Mouse (Mus musculus): ENCODE data around the gene Cpt2. TPM values are rescaled to one million over a fixed set of nuclear protein-coding genes. Genes with fewer than 3 reads are reported as not detected.

Cpt2 gene
- polyA plus RNA-seq, 1 experiment from 2014 or later, result 106 TPM

GRCm38 (mm10) chr4:107942741-107943140, 19.3 kb upstream of the Cpt2 start:
- H3K9me3 ChIP-seq, result no peaks in the 10 kb centered on the region
- peak overlapping the region; percentile 55 for H3K27ac ChIP-seq
- H3K36me3 ChIP-seq, result no peaks in the 10 kb centered on the region
- H3K4me3 ChIP-seq (replicated peaks), result no peak overlapping the region
- 0 out of 2 replicates have a peak, but pooled peaks cover 3% of the 10 kb centered on the region for H3K4me1 ChIP-seq (replicated peaks)
- ATAC-seq, result no peak
- H3K4me2 ChIP-seq (replicated peaks), result no peak overlapping the region
- no peak overlapping the region for H3K9ac ChIP-seq
- 74% methylated on average over 7 of the region's 7 CpGs for WGBS
- no peaks in the 10 kb centered on the region for H3K27me3 ChIP-seq (replicated peaks)

- WGBS, result 80% methylated on average over 2 of the region's 2 CpGs
- no peak for ATAC-seq
- no peak overlapping the region for H3K4me3 ChIP-seq (replicated peaks)
- no peak overlapping the region for H3K4me2 ChIP-seq (replicated peaks)
- 0 out of 2 replicates have a peak, but pooled peaks cover 3% of the 10 kb centered on the region for H3K4me1 ChIP-seq (replicated peaks)
- no peaks in the 10 kb centered on the region for H3K36me3 ChIP-seq
- H3K27ac ChIP-seq, result peak overlapping the region; percentile 49
- no peaks in the 10 kb centered on the region for H3K27me3 ChIP-seq (replicated peaks)
- H3K9me3 ChIP-seq, result no peaks in the 10 kb centered on the region
- H3K9ac ChIP-seq, result no peak overlapping the region
Measured at GRCm38 (mm10) chr4:107938124-107938523, 14.7 kb upstream of the Cpt2 start.

DNA sequence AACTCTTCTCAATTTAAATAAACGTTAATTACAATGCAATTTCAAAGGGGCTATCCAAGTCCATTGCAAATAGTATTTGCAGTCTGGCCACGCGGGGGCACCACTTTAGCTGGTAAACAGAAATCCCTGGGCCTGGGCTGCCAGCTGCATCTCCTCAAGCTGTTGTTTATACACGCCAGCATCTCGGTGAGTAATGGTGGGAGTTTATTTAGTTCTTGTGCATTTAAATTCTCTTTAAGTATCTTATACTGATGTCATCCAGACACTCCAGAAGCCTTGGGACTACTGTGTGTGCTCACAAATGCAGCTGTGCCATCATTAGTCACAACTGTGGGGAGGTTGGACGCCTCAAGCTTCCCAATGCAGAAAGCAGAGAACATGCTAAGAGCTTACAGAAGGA, 13.9 kb upstream of the Cpt2 start:
- H3K4me3 ChIP-seq (replicated peaks), result no peak overlapping the region
- peak overlapping the region; percentile 49 for H3K27ac ChIP-seq
- no peak overlapping the region for H3K9ac ChIP-seq
- no peaks in the 10 kb centered on the region for H3K27me3 ChIP-seq (replicated peaks)
- H3K9me3 ChIP-seq, result no peaks in the 10 kb centered on the region
- H3K4me1 ChIP-seq (replicated peaks), result 0 out of 2 replicates have a peak, but pooled peaks cover 3% of the 10 kb centered on the region
- H3K36me3 ChIP-seq, result no peaks in the 10 kb centered on the region
- peak; percentile 75 for ATAC-seq
- 14% methylated on average over 6 of the region's 6 CpGs for WGBS
- H3K4me2 ChIP-seq (replicated peaks), result no peak overlapping the region

DNA sequence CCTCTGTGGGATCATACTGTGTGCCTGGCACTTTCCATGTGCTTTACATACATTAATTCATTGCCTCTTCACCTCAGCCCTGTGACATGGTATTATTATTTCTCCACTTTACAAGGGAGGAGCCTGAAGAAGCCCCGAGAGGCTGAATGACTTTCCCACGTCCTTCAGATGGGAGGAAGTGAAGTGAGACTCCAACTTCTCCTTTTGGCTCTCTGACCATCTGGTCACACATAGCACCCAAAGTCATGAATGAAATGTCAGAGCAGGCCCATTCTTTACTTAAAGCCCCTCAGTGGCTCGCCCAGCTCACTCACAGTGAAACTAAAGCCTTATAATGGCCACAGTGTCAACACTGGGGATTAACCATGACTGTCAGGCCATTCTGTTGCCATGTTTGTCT, 11.8 kb upstream of the Cpt2 start:
- H3K27me3 ChIP-seq (replicated peaks), result no peaks in the 10 kb centered on the region
- no peak overlapping the region for H3K4me3 ChIP-seq (replicated peaks)
- H3K27ac ChIP-seq, result no peak overlapping the region
- H3K36me3 ChIP-seq, result no peaks in the 10 kb centered on the region
- 57% methylated on average over 3 of the region's 3 CpGs for WGBS
- ATAC-seq, result no peak
- H3K9ac ChIP-seq, result no peak overlapping the region
- 0 out of 2 replicates have a peak, but pooled peaks cover 3% of the 10 kb centered on the region for H3K4me1 ChIP-seq (replicated peaks)
- no peaks in the 10 kb centered on the region for H3K9me3 ChIP-seq
- H3K4me2 ChIP-seq (replicated peaks), result no peak overlapping the region

- Histone ChIP-seq H3K27ac (no peak overlapping the region), H3K27me3 (replicated peaks) (no peaks in the 10 kb centered on the region), H3K4me1 (replicated peaks) (no peaks in the 10 kb centered on the region), H3K4me3 (replicated peaks) (no peak overlapping the region), H3K4me2 (replicated peaks) (no peak overlapping the region), H3K9ac (no peak overlapping the region), H3K36me3 (no peaks in the 10 kb centered on the region), H3K9me3 (no peaks in the 10 kb centered on the region)
- WGBS, result 81% methylated on average over 8 of the region's 8 CpGs
- no peak for ATAC-seq
Measured at GRCm38 (mm10) chr4:107933239-107933638, 9.8 kb upstream of the Cpt2 start.

GRCm38 (mm10) chr4:107931453-107931852, 8.0 kb upstream of the Cpt2 start:
- Histone ChIP-seq H3K9ac (no peak overlapping the region), H3K36me3 (no peaks in the 10 kb centered on the region), H3K9me3 (no peaks in the 10 kb centered on the region)

DNA sequence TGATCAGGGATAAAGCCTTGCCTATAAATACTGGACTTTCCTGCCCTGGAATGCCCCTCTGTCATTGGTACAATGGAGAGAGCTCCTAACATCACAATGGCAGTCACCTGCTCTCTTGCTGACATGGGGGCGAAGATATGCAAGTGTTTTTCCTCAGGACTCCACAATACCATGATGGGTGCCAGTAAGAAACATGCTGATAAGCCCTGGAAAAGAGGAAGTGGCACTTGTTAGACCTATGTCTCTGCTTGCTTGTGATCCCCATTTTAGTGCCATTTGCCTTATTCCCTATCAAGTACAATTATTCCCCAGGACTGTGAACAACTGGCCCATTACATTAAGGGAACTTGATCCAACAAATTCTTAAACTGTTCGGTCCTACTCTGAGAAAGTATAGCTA, 5.3 kb upstream of the Cpt2 start:
- no peak for ATAC-seq
- Histone ChIP-seq H3K27ac (no peak overlapping the region), H3K27me3 (replicated peaks) (no peaks in the 10 kb centered on the region), H3K4me3 (replicated peaks) (no peak overlapping the region), H3K4me1 (replicated peaks) (no peaks in the 10 kb centered on the region), H3K9ac (no peak overlapping the region), H3K4me2 (replicated peaks) (no peak overlapping the region), H3K36me3 (no peaks in the 10 kb centered on the region), H3K9me3 (no peaks in the 10 kb centered on the region)
- WGBS, result 86% methylated on average over 2 of the region's 2 CpGs

More at GRCm38 (mm10) chr4:107931453-107931852, 8.0 kb upstream of the Cpt2 start:
- H3K4me1 ChIP-seq (replicated peaks), result no peaks in the 10 kb centered on the region
- no peak overlapping the region for H3K4me3 ChIP-seq (replicated peaks)
- no peaks in the 10 kb centered on the region for H3K27me3 ChIP-seq (replicated peaks)
- ATAC-seq, result no peak
- no peak overlapping the region for H3K4me2 ChIP-seq (replicated peaks)
- 75% methylated on average over 3 of the region's 3 CpGs for WGBS
- no peak overlapping the region for H3K27ac ChIP-seq

DNA sequence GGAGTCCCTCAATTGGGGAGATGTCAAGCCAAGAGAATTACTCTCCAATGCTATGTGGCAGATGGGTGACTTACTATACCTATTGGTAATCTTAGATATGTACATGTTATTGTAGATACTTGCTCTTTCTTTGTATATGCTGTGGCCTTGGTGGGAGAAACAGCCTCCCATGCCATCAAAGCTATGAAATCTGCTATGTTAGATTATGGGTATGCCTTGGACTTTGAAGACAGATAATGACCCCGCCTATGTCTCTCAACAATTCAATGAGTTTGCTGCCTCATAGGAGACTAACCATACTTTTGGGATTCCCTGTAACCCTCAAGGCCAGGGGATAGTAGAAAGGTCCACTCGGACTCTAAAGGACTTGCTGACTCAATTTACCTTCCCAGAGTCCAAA, 4.9 kb upstream of the Cpt2 start:
- Histone ChIP-seq H3K36me3 (no peaks in the 10 kb centered on the region), H3K9me3 (no peaks in the 10 kb centered on the region), H3K27ac (no peak overlapping the region), H3K4me2 (replicated peaks) (no peak overlapping the region), H3K4me3 (replicated peaks) (no peak overlapping the region), H3K4me1 (replicated peaks) (no peaks in the 10 kb centered on the region), H3K9ac (no peak overlapping the region), H3K27me3 (replicated peaks) (no peaks in the 10 kb centered on the region)
- no peak for ATAC-seq
- WGBS, result 68% methylated on average over 2 of the region's 2 CpGs

GRCm38 (mm10) chr4:107923803-107924194, 389 bp upstream of the Cpt2 start:
- Histone ChIP-seq H3K4me1 (replicated peaks) (peaks cover 18% of the 10 kb centered on the region), H3K27ac (peak overlapping the region; percentile 15; the same call in 1 of the 2 replicates), H3K4me2 (replicated peaks) (peak overlapping the region; percentile 64), H3K9ac (no peak overlapping the region), H3K9me3 (no peaks in the 10 kb centered on the region), H3K36me3 (no peaks in the 10 kb centered on the region), H3K27me3 (replicated peaks) (no peaks in the 10 kb centered on the region), H3K4me3 (replicated peaks) (peak overlapping the region; percentile 65)
- WGBS, result 50% methylated on average over 7 of the region's 7 CpGs
- peak; percentile 6; the same call in 1 of the 2 replicates for ATAC-seq

DNA sequence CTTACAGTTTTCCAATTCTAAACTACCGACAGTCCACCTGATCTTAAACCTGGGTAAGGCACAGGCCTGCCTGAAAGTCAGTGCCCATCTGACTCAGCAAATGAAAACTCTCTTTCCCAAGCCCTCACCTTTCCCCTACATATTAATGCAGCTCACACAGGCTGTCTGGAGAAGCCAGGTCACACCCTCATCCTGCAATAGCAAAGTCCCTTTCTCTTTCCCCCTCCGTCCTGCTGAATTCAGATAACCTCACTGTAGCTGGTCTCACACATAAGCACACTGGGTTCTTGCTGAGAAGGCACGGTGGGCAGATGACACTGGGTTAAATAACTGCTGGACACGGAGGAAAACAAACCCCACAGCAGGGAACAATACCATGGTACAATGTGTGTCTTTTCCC, 1.5 kb downstream of the Cpt2 start:
- H3K4me1 ChIP-seq (replicated peaks), result peaks cover 18% of the 10 kb centered on the region
- peak overlapping the region; percentile 64 for H3K4me2 ChIP-seq (replicated peaks)
- H3K9me3 ChIP-seq, result no peaks in the 10 kb centered on the region
- no peaks in the 10 kb centered on the region for H3K27me3 ChIP-seq (replicated peaks)
- peak overlapping the region; percentile 59 for H3K27ac ChIP-seq
- 0 out of 2 replicates have a peak overlapping the region, but pooled peaks have one; percentile 32 for H3K9ac ChIP-seq
- 51% methylated on average over 4 of the region's 4 CpGs for WGBS
- H3K4me3 ChIP-seq (replicated peaks), result peak overlapping the region; percentile 65
- ATAC-seq, result peak; percentile 63
- H3K36me3 ChIP-seq, result no peaks in the 10 kb centered on the region

DNA sequence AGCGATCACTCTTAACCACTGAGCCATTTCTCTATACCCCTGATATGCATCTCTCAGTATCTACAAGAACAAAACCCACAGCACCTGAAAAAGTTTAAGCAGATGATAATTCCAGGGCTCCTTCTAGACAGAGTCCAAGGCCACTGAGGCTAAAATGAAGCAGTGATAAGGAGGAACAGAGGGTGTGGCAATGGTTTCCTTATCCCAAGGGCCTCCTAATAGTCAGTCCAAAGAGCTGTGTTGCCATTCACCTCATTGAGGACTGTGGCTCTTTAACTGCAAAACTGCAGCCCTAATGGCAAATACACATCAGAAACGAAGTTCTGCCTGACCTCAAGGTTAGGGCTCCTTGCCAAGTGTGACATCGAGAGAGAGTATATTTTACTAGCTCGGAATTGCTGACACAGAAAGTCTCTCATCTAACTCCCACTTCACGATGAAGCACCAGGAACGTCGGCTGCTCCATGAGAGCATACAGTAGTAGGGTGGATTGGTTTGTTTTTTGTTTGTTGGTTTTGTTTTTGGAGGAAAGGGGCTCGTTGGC, 2.2 kb downstream of the Cpt2 start:
- Histone ChIP-seq H3K9ac (no peak overlapping the region), H3K4me2 (replicated peaks) (peak overlapping the region; percentile 64), H3K27me3 (replicated peaks) (no peaks in the 10 kb centered on the region), H3K4me3 (replicated peaks) (no peak overlapping the region), H3K36me3 (no peaks in the 10 kb centered on the region), H3K4me1 (replicated peaks) (peaks cover 18% of the 10 kb centered on the region), H3K27ac (peak overlapping the region; percentile 59), H3K9me3 (no peaks in the 10 kb centered on the region)
- ATAC-seq, result peak; percentile 55
- 47% methylated on average over 8 of the region's 8 CpGs for WGBS

GRCm38 (mm10) chr4:107920336-107920735, 3.1 kb downstream of the Cpt2 start:
- Histone ChIP-seq H3K27ac (0 out of 2 replicates have a peak overlapping the region, but pooled peaks have one; percentile 37), H3K4me3 (replicated peaks) (no peak overlapping the region), H3K9ac (no peak overlapping the region), H3K4me2 (replicated peaks) (no peak overlapping the region), H3K36me3 (no peaks in the 10 kb centered on the region), H3K9me3 (no peaks in the 10 kb centered on the region), H3K27me3 (replicated peaks) (no peaks in the 10 kb centered on the region), H3K4me1 (replicated peaks) (peaks cover 18% of the 10 kb centered on the region)
- 81% methylated on average over 2 of the region's 2 CpGs for WGBS
- ATAC-seq, result no peak

- WGBS, result 86% methylated on average over 4 of the region's 4 CpGs
- H3K9ac ChIP-seq, result no peak overlapping the region
- ATAC-seq, result no peak
- no peak overlapping the region for H3K4me3 ChIP-seq (replicated peaks)
- no peaks in the 10 kb centered on the region for H3K27me3 ChIP-seq (replicated peaks)
- H3K9me3 ChIP-seq, result no peaks in the 10 kb centered on the region
- H3K27ac ChIP-seq, result no peak overlapping the region
- no peaks in the 10 kb centered on the region for H3K4me1 ChIP-seq (replicated peaks)
- peaks cover 53% of the 10 kb centered on the region for H3K36me3 ChIP-seq
- no peak overlapping the region for H3K4me2 ChIP-seq (replicated peaks)
Measured at GRCm38 (mm10) chr4:107910020-107910419, 13.4 kb downstream of the Cpt2 start.

Data from intestine, embryonic 15.5 days (tissue).